Mouse (Mus musculus) testis, adult 2 months (tissue): Measurements from ENCODE around the gene Grb2. TPM values are rescaled to one million over a fixed set of nuclear protein-coding genes. Genes with fewer than 3 reads are reported as not detected.

Source experiments
- H3K27ac ChIP-seq: fragments of 200-500 bp; 2 replicates; pipeline ENCODE4 v1.5.1; 2012; ENCODE audit warnings: low read depth, low read length; ENCODE audit not compliant: control insufficient read depth, insufficient read depth
- H3K27me3 ChIP-seq: fragments of 200-500 bp; 2 replicates; pipeline ENCODE4 v1.6.1; 2012; ENCODE audit warnings: mild to moderate bottlenecking, low read length, moderate library complexity; ENCODE audit not compliant: control insufficient read depth, insufficient read depth
- H3K36me3 ChIP-seq: fragments of 200-500 bp; 2 replicates; pipeline ENCODE4 v1.6.1; 2012; ENCODE audit warnings: mild to moderate bottlenecking, low read length; ENCODE audit not compliant: control insufficient read depth, insufficient read depth
- H3K4me1 ChIP-seq: fragments of 200-500 bp; 2 replicates; pipeline ENCODE4 v1.6.1; 2012; ENCODE audit warnings: low read length; ENCODE audit not compliant: control insufficient read depth, insufficient read depth
- H3K4me3 ChIP-seq: fragments of 200-500 bp; 2 replicates; pipeline ENCODE4 v1.5.1; 2012; ENCODE audit warnings: low read depth, mild to moderate bottlenecking, low read length, moderate library complexity, mixed read lengths; ENCODE audit not compliant: control insufficient read depth
- CTCF ChIP-seq: fragments of 200-500 bp; IDR thresholded peaks from 2 replicates; pipeline ENCODE4 v1.5.1; 2012; ENCODE audit warnings: low read depth, mild to moderate bottlenecking, inconsistent platforms, low read length, moderate library complexity; ENCODE audit not compliant: control insufficient read depth, insufficient read depth, insufficient replicate concordance
- POLR2A ChIP-seq: fragments of 200-500 bp; IDR thresholded peaks from 2 replicates; pipeline ENCODE4 v1.6.1; 2012; ENCODE audit warnings: low read depth, mild to moderate bottlenecking, inconsistent platforms, low read length, moderate library complexity; ENCODE audit not compliant: control insufficient read depth
- polyA plus RNA-seq: library from polyadenylated mRNA; depleted of rRNA; stranded (reverse); fragments of >200 nt; gene quantifications from 2 replicates; pipeline ENCODE4 v1.2.3, GENCODE M21; 2012

The Grb2 gene
- polyA plus RNA-seq, 1 experiment: 7.7 TPM

DNA sequence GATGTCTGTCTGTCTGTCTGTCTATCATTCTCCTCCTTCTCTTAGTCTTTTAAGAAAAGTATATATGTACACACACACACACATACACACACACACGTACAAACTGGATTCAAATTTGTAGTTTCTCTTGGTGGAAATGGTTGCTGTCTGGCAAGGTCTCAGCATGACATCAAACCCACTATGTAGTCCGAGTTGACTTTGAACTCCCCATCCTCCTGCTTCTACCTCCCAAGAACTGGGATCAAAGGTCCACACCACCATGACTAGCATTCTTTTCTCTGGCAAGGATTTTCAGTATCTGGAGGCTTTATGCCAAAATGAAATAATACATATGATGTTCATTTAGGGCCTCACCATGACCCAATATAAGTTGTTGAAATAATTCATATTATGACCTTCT lies 14.8 kb upstream of the Grb2 start:
- peak overlapping the region; percentile 93 for H3K27ac ChIP-seq
- peaks cover 3% of the 10 kb centered on the region for H3K4me1 ChIP-seq
- no peaks in the 10 kb centered on the region for H3K27me3 ChIP-seq
- H3K4me3 ChIP-seq: peak overlapping the region; percentile 83; the same call in 1 of the 2 replicates
- H3K36me3 ChIP-seq: no peaks in the 10 kb centered on the region
- TF ChIP-seq POLR2A (no peak), CTCF (no peak)

DNA sequence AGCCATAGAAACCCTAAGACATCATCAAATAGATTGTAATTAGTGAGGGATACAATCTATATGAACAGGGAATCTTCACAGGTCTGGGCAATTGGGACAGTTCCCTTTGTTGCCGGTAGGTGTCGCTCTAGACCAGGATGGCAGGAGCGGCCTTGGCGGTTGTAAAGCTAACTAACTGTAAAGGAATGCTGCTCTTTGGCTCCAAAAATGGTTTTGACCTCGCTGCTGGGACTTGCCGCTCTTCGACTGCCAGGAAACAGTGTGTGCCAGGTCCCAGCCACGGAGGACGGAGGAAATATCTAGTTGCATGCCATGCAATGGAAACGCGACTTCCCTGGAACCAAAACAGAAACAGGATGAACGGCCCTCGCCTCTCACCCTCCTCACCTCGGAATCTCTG lies 14.2 kb upstream of the Grb2 start:
- Histone ChIP-seq H3K27ac (peak overlapping the region; percentile 93), H3K4me1 (peaks cover 3% of the 10 kb centered on the region), H3K36me3 (no peaks in the 10 kb centered on the region), H3K27me3 (no peaks in the 10 kb centered on the region), H3K4me3 (peak overlapping the region; percentile 83)
- TF ChIP-seq POLR2A (peak; percentile 36), CTCF (peak; percentile 95)

- no peak overlapping the region for H3K4me3 ChIP-seq
- H3K27ac ChIP-seq: no peak overlapping the region
Measured at GRCm38 (mm10) chr11:115717660-115718390, 9.4 kb upstream of the Grb2 start.

GRCm38 (mm10) chr11:115716410-115717338 lies 8.3 kb upstream of the Grb2 start:
- H3K4me3 ChIP-seq: no peak overlapping the region
- TF ChIP-seq CTCF: no peak
- no peak for TF ChIP-seq POLR2A
- H3K4me1 ChIP-seq: no peaks in the 10 kb centered on the region
- H3K27me3 ChIP-seq: no peaks in the 10 kb centered on the region
- H3K27ac ChIP-seq: peak overlapping the region; percentile 4; the same call in 1 of the 2 replicates
- no peaks in the 10 kb centered on the region for H3K36me3 ChIP-seq

More at GRCm38 (mm10) chr11:115717660-115718390, 9.4 kb upstream of the Grb2 start:
- Histone ChIP-seq H3K4me1 (peaks cover 3% of the 10 kb centered on the region), H3K27me3 (no peaks in the 10 kb centered on the region), H3K36me3 (no peaks in the 10 kb centered on the region)
- no peak for TF ChIP-seq CTCF
- no peak for TF ChIP-seq POLR2A

DNA sequence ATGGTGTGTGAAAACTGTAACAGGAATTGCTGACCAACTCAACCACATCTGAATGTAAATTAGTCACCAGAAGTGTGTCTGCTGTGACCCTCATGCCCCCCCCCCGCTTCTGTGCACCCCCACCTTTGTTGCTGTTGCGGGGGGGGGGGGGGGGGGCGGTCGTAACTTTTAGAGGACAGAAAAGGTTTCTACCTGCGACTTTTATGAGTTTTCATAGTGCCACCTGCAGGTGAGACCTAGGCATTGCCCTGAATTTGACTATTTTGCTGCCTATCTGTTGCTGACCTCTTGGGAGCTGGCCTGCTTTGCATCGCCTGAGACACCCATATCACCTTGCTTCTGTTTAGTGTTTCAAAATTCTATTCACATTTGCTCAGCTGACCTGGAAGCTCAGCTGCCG lies 6.1 kb upstream of the Grb2 start:
- TF ChIP-seq CTCF (peak; percentile 31; the same call in 1 of the 2 replicates), POLR2A (no peak)
- 0 out of 2 replicates have a peak, but pooled peaks cover under 1% of the 10 kb centered on the region for H3K4me1 ChIP-seq
- H3K36me3 ChIP-seq: no peaks in the 10 kb centered on the region

GRCm38 (mm10) chr11:115713447-115713846 lies 5.0 kb upstream of the Grb2 start:
- TF ChIP-seq CTCF (no peak), POLR2A (no peak)
- peaks cover 6% of the 10 kb centered on the region for H3K4me1 ChIP-seq
- no peaks in the 10 kb centered on the region for H3K27me3 ChIP-seq
- H3K27ac ChIP-seq: no peak overlapping the region
- H3K36me3 ChIP-seq: no peaks in the 10 kb centered on the region
- no peak overlapping the region for H3K4me3 ChIP-seq

More for the DNA sequence above, 6.1 kb upstream of the Grb2 start:
- Histone ChIP-seq H3K27me3 (no peaks in the 10 kb centered on the region), H3K4me3 (no peak overlapping the region), H3K27ac (no peak overlapping the region)
